Mouse (Mus musculus) embryonic facial prominence, embryonic 13.5 days (tissue): ENCODE results near the gene Wdr48. TPM values are rescaled to one million over a fixed set of nuclear protein-coding genes. Genes with fewer than 3 reads are reported as not detected.
A peak's percentile ranks its signal among the peaks of the same experiment; 100 is the strongest.

Experiments used
- ATAC-seq: fragments of 200-750 bp; cut with Nextera tagmentation; 2 replicates; pipeline ENCODE4 v1.8.0; 2017; ENCODE audit warnings: low read depth; ENCODE audit not compliant: insufficient number of reproducible peaks, insufficient read depth, low FRiP score, low TSS enrichment
- H3K27ac ChIP-seq: fragments of 300-500 bp; sonication (generic); 2 replicates; pipeline ENCODE4 v1.5.1; 2015; ENCODE audit warnings: moderate library complexity, mild to moderate bottlenecking, inconsistent platforms
- H3K27me3 ChIP-seq: fragments of 300-500 bp; sonication (generic); 2 replicates; pipeline ENCODE4 v1.6.1; 2015; ENCODE audit warnings: mild to moderate bottlenecking, inconsistent platforms
- H3K36me3 ChIP-seq: fragments of 300-500 bp; sonication (generic); 2 replicates; pipeline ENCODE4 v1.6.1; 2015; ENCODE audit warnings: mild to moderate bottlenecking, inconsistent platforms
- H3K4me1 ChIP-seq: fragments of 300-500 bp; sonication (generic); 2 replicates; pipeline ENCODE4 v1.6.1; 2015; ENCODE audit warnings: inconsistent platforms
- H3K4me2 ChIP-seq: fragments of 300-500 bp; sonication (generic); 2 replicates; pipeline ENCODE4 v1.6.1; 2015; ENCODE audit warnings: moderate library complexity, mild to moderate bottlenecking, inconsistent platforms
- H3K4me3 ChIP-seq: fragments of 300-500 bp; sonication (generic); 2 replicates; pipeline ENCODE4 v1.5.1; 2015; ENCODE audit warnings: mild to moderate bottlenecking, inconsistent platforms
- H3K9ac ChIP-seq: fragments of 300-500 bp; sonication (generic); 2 replicates; pipeline ENCODE4 v1.6.1; 2015; ENCODE audit warnings: mild to moderate bottlenecking, inconsistent platforms
- H3K9me3 ChIP-seq: fragments of 300-500 bp; sonication (generic); 2 replicates; pipeline ENCODE4 v1.6.1; 2016; ENCODE audit warnings: inconsistent platforms
- WGBS: fragments of 180-500 bp; shearing (Covaris S2); methylation state at CpG from one replicate; pipeline ENCODE4 v1.1.7; 2015; ENCODE audit warnings: mixed read lengths; 5-methylcytosine and 5-hydroxymethylcytosine counted together
- polyA plus RNA-seq: library from polyadenylated mRNA; unstranded; fragments of >200 nt; fragmentation: Nextera tagmentation; extraction: Ambion mirVana; gene quantifications from 2 replicates; pipeline ENCODE4 v1.2.1, GENCODE M21; 2015

Gene Wdr48
- polyA plus RNA-seq, 1 experiment from 2014 or later, result 53.3 TPM

- WGBS, result 81% methylated on average over 5 of the region's 5 CpGs
- H3K4me2 ChIP-seq, result peak overlapping the region; percentile 93
- H3K36me3 ChIP-seq, result no peaks in the 10 kb centered on the region
- no peak for ATAC-seq
- H3K9me3 ChIP-seq, result no peaks in the 10 kb centered on the region
- H3K27me3 ChIP-seq, result no peaks in the 10 kb centered on the region
- H3K9ac ChIP-seq, result no peak overlapping the region; the same call in 1 of the 2 replicates
- H3K4me1 ChIP-seq, result peaks cover 20% of the 10 kb centered on the region
- no peak overlapping the region for H3K27ac ChIP-seq
- peak overlapping the region; percentile 95; the same call in 1 of the 2 replicates for H3K4me3 ChIP-seq
These were observed 797 bp upstream of the Wdr48 start for GRCm38 (mm10) chr9:119893881-119894280.

DNA sequence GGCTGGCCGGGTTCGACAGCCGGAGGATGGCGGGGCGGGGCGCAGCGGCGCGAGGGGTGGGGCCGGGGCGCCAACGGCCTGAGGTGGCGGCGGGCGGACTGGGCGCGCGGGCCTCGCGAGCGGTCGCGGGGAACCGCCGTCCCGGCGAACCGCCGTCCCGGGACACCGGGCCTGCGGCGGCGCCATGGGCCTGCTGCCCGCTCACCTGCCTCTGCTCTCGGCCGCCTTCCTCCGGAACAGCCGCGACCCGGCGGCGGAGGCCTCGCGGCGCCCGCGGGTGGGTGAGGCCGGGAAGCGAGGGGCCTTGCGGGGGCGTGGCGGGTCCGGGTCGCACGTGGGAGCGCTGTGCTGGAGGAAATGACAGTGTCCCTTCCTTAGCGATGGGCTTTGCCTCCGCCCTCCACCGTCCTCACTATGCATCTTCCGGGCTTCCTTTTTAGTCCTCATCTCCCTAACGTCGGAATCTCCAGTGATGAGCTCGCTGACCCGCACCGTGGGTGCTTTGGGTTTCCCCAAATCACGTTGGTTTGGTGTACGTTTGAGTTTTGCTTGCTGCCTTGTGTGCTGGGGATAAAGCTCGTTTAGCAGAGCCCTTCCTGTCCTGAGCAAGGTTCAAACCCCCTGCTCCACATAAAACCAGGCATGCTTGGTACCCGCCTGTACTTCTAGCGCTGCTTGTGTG is 503 bp downstream of the Wdr48 start:
- H3K9ac ChIP-seq, result peak overlapping the region; percentile 92
- H3K4me3 ChIP-seq, result peak overlapping the region; percentile 95
- ATAC-seq, result peak; percentile 70
- WGBS, result under 1% methylated on average over 71 of the region's 71 CpGs
- peak overlapping the region; percentile 86 for H3K27ac ChIP-seq
- H3K27me3 ChIP-seq, result no peaks in the 10 kb centered on the region
- H3K36me3 ChIP-seq, result no peaks in the 10 kb centered on the region
- H3K4me1 ChIP-seq, result peaks cover 15% of the 10 kb centered on the region
- no peaks in the 10 kb centered on the region for H3K9me3 ChIP-seq
- H3K4me2 ChIP-seq, result peak overlapping the region; percentile 93

- no peak overlapping the region for H3K4me3 ChIP-seq
- peaks cover 27% of the 10 kb centered on the region for H3K36me3 ChIP-seq
- no peak overlapping the region for H3K9ac ChIP-seq
- H3K27ac ChIP-seq, result no peak overlapping the region
- H3K9me3 ChIP-seq, result no peaks in the 10 kb centered on the region
- 89% methylated on average over 2 of the region's 2 CpGs for whole genome bisulfite sequencing
- H3K4me2 ChIP-seq, result no peak overlapping the region
- ATAC-seq, result no peak
- no peaks in the 10 kb centered on the region for H3K27me3 ChIP-seq
- peaks cover 11% of the 10 kb centered on the region for H3K4me1 ChIP-seq
These were observed 4.8 kb downstream of the Wdr48 start for GRCm38 (mm10) chr9:119899446-119899845.

DNA sequence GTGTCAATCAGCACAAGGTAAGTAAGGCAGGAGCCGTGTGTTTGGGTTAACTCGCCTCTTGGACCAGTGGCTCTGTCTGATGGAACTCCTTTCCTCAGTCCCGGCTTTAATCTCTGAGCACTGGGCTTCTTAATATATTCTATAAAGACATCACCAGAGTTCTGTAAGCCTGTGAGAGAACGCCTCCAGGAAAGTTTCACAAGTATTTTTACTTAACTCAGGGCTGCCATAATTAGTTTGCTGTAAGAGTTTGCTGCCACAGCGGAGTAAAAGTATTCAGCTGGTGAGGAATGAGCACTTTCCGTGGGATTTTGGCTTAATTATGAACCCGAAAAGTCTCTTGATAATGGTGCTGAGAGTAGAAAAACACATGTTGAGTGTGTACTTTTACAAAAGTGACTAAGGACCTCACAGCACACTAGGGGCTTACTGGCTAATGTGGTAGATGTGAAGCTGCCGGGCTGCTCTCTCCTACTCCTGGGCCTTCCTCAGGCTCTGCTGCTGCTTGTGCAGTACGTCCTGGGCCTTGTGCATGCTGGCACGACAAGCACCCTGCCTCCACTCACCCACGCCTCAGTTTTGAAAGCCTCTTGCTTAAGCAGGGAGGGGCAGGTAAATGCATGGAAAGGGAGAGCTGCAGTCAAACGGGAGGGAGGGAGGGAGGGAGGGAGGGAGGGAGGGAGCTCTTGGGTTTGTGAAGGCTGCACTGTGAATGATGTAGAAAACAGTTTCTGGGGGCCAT is 7.9 kb downstream of the Wdr48 start:
- Histone ChIP-seq H3K36me3 (peaks cover 56% of the 10 kb centered on the region), H3K4me2 (no peak overlapping the region), H3K9me3 (no peaks in the 10 kb centered on the region), H3K9ac (no peak overlapping the region), H3K4me1 (no peaks in the 10 kb centered on the region), H3K4me3 (no peak overlapping the region), H3K27me3 (no peaks in the 10 kb centered on the region), H3K27ac (no peak overlapping the region)
- 82% methylated on average over 12 of the region's 12 CpGs for WGBS
- no peak for ATAC-seq

GRCm38 (mm10) chr9:119908708-119909107 is 14.0 kb downstream of the Wdr48 start:
- Histone ChIP-seq H3K9me3 (no peaks in the 10 kb centered on the region), H3K4me2 (no peak overlapping the region), H3K27ac (no peak overlapping the region), H3K27me3 (no peaks in the 10 kb centered on the region), H3K36me3 (peaks cover 93% of the 10 kb centered on the region), H3K9ac (no peak overlapping the region), H3K4me1 (no peaks in the 10 kb centered on the region), H3K4me3 (no peak overlapping the region)
- 99% methylated on average over 3 of the region's 3 CpGs for WGBS
- no peak for ATAC-seq

DNA sequence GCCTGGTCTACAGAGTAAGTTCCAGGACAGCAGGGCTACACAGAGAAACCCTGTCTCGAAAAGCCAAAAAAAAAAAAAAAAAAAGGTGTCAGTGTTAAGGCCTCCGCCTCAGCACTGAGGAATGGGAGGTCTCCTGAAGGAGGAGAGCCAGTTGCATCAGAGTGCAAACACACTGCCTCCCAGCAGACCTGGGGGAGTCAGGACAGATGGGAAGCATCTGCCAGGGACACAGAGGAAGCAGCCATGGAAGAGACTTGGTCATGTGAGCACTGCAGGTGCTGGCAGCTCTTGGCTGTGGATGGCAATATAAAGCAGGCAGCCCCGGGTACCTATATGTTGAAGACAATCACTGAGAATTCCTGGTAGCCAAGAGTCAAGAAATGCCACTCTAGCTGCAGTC is 15.3 kb downstream of the Wdr48 start:
- Histone ChIP-seq H3K9ac (no peak overlapping the region), H3K9me3 (no peaks in the 10 kb centered on the region), H3K36me3 (peaks cover 91% of the 10 kb centered on the region), H3K27me3 (no peaks in the 10 kb centered on the region), H3K4me1 (no peaks in the 10 kb centered on the region), H3K27ac (no peak overlapping the region), H3K4me2 (no peak overlapping the region), H3K4me3 (no peak overlapping the region)
- 89% methylated on average over 3 of the region's 3 CpGs for WGBS
- ATAC-seq, result no peak

GRCm38 (mm10) chr9:119913087-119913838 is 18.6 kb downstream of the Wdr48 start:
- Histone ChIP-seq H3K4me2 (no peak overlapping the region), H3K36me3 (peaks cover 89% of the 10 kb centered on the region), H3K27me3 (no peaks in the 10 kb centered on the region), H3K4me3 (no peak overlapping the region), H3K4me1 (no peaks in the 10 kb centered on the region), H3K9me3 (no peaks in the 10 kb centered on the region), H3K9ac (no peak overlapping the region), H3K27ac (no peak overlapping the region)
- WGBS, result 79% methylated on average over 13 of the region's 13 CpGs
- no peak for ATAC-seq

- Histone ChIP-seq H3K4me1 (no peaks in the 10 kb centered on the region), H3K9ac (no peak overlapping the region), H3K4me2 (no peak overlapping the region), H3K4me3 (no peak overlapping the region), H3K36me3 (peaks cover 88% of the 10 kb centered on the region), H3K27ac (no peak overlapping the region), H3K9me3 (no peaks in the 10 kb centered on the region), H3K27me3 (no peaks in the 10 kb centered on the region)
- no peak for ATAC-seq
- WGBS, result 70% methylated on average over 1 of the region's 1 CpGs
These were observed 25.2 kb downstream of the Wdr48 start for GRCm38 (mm10) chr9:119919858-119920257.

GRCm38 (mm10) chr9:119923462-119923861 is 28.8 kb downstream of the Wdr48 start:
- H3K27ac ChIP-seq, result no peak overlapping the region
- no peaks in the 10 kb centered on the region for H3K9me3 ChIP-seq
- peaks cover 94% of the 10 kb centered on the region for H3K36me3 ChIP-seq
- H3K27me3 ChIP-seq, result no peaks in the 10 kb centered on the region
- H3K9ac ChIP-seq, result no peak overlapping the region
- H3K4me1 ChIP-seq, result no peaks in the 10 kb centered on the region
- ATAC-seq, result no peak
- 92% methylated on average over 4 of the region's 4 CpGs for WGBS
- H3K4me2 ChIP-seq, result no peak overlapping the region
- H3K4me3 ChIP-seq, result no peak overlapping the region

GRCm38 (mm10) chr9:119925120-119925657 is 30.5 kb downstream of the Wdr48 start:
- 91% methylated on average over 16 of the region's 16 CpGs for WGBS
- Histone ChIP-seq H3K9me3 (no peaks in the 10 kb centered on the region), H3K4me1 (no peaks in the 10 kb centered on the region), H3K9ac (no peak overlapping the region), H3K36me3 (peaks cover 94% of the 10 kb centered on the region), H3K4me2 (no peak overlapping the region), H3K27ac (no peak overlapping the region), H3K27me3 (no peaks in the 10 kb centered on the region), H3K4me3 (no peak overlapping the region)
- ATAC-seq, result no peak

DNA sequence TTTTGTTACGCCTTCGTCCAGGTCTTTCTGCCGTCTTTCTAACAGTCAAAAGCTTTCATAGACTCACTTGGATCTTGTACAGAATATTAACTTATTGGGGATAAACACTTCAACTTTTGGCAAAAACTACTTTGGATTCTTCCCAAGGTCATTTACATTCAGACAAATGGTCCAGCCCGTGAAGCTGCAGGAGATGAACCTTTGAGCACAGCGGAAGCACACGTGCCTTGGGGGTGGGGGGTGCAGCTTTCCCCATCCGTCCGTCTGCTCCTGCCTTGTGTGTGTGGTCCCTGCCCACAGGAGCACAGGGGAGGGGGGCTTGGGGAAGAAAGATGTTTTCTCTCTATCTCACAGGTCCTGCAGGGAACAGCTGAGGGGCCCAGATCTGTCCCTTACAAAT is 31.1 kb downstream of the Wdr48 start:
- 79% methylated on average over 8 of the region's 8 CpGs for WGBS
- no peak overlapping the region for H3K4me2 ChIP-seq
- no peak overlapping the region for H3K27ac ChIP-seq
- no peak for ATAC-seq
- peaks cover 94% of the 10 kb centered on the region for H3K36me3 ChIP-seq
- H3K9ac ChIP-seq, result no peak overlapping the region
- H3K4me1 ChIP-seq, result no peaks in the 10 kb centered on the region
- no peaks in the 10 kb centered on the region for H3K27me3 ChIP-seq
- no peaks in the 10 kb centered on the region for H3K9me3 ChIP-seq
- no peak overlapping the region for H3K4me3 ChIP-seq
